Mouse (Mus musculus) lung, adult 10 weeks (tissue): ENCODE measurements around the gene Lmbr1. TPM values are rescaled to one million over a fixed set of nuclear protein-coding genes. Genes with fewer than 3 reads are reported as not detected.

Experiments
- polyA plus RNA-seq: library from polyadenylated mRNA; stranded (reverse); fragments of 350-450 nt; fragmentation: Illumina TruSeq; extraction: RNeasy Lipid Tissue Mini Kit (QIAGEN cat#74804); gene quantifications from one replicate; pipeline ENCODE4 v1.2.3, GENCODE M21; 2014; ENCODE audit warnings: low read depth, low replicate concordance; ENCODE audit not compliant: insufficient read depth

Lmbr1 gene
- polyA plus RNA-seq = 4.5 TPM

DNA sequence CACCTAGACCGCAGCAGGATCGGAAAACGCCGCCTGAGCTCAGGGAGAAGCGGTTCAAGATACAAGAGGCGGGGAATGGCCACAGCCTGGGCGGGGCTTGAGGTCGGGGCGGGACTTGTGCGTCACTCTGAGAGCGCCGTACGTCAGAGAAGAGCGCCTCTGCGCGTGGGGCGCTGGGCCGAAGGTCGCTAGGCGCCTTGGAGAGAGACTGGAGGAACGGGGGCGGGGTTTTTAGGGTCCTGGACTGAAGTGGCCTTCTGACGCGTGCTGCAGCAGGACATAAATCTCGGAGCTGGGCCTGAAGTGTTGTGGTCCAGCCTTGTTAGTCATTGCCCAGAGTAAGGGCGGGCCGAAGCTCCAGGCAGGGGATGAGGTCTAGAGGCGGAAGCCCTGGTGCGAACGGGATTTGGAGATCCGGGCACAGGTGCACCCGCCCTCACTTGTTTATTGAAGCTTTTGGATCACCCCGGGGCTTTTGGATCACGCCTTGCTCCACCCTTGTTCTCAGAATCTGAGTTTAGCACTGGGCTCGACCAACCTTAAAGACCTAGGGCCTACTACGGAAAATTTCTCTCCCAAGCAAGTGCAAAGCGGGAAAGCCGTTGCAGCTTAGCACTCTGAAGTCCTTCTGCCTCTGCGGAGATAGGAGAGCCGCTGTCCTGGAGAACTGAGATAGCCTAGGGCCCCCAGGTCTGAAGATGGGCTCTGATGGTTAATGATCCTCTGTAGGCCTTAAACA is at the start of gene Lmbr1:
TSS of gene Lmbr1 (minus strand) at position 93 of the 739 bp plus-strand sequence.

DNA sequence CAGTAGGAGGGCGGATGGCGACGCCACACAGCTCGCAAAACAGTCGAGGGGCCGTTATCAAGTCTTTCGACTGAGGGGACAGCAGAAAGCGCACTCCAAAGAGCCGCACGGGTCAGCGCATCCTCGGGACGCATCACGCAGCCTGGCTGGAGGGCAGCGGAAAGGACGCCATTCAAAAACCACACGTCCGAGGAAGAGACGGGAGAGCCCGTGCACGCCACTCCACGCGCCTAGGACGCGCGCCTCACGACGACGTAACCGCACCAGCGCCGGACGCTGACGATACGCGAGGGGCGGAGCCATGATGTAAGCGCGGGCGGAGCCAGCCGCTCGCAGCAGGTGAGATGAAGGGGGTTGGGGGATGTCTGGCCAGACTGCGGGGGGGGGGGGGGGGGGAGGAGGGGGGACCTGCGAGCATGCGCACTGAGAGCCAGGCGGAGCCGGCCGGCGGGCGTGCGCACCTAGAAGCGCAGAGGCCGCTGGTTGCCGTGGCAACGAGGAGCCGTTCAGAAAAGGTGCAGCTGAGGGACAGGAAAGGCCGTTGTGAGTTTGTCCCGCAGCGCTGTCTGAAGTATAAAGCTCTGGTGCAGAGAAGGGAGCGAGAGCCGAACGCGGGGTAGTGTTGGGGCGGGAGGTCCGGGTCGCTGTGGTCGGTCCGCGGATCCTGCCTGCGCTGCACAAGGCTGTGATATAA is 182.5 kb downstream of the Lmbr1 start, which contains the start of gene Rnf32:
TSS of gene Rnf32 (plus strand) at position 423 of the 694 bp plus-strand sequence.

Other genes starting within 250 kb of the Lmbr1 start
- 3.8 TPM for gene Rnf32, start 182.4 kb downstream of the Lmbr1 start, polyA plus RNA-seq
- 15.0 TPM for gene Nom1, start 56.3 kb upstream of the Lmbr1 start, polyA plus RNA-seq
- not detected for gene Mnx1, start 100.1 kb upstream of the Lmbr1 start, polyA plus RNA-seq
- 11.0 TPM for gene Ube3c, start 190.9 kb upstream of the Lmbr1 start, polyA plus RNA-seq